Mouse (Mus musculus) CH12.LX (cell line): ENCODE measurements at regions not wholly inside any gene's neighbourhood (a gene's known extent, or its start where the extent isn't known, plus 50 kb on each side); places are given as distances from the start of the nearest gene placed in this dataset.

ENCODE experiments used
- DNase-seq: peaks from one replicate; pipeline ENCODE4 v3.0.0-alpha.2; 2013; ENCODE audit errors: extremely low read depth
- H3K27ac ChIP-seq: 2 replicates; pipeline ENCODE4 v1.5.1; 2012; ENCODE audit warnings: low read depth, mild to moderate bottlenecking, control low read depth, moderate library complexity; ENCODE audit not compliant: insufficient read depth
- H3K27me3 ChIP-seq: replicated peaks from 2 replicates; pipeline ENCODE3; 2012; ENCODE audit warnings: inconsistent platforms
- H3K36me3 ChIP-seq, 2 experiments: replicated peaks in 1 of 2; 2 replicates each; pipeline versions ENCODE3 to v1.6.1; 2012; ENCODE audit warnings: inconsistent platforms in 1 of 2, low read length in 1 of 2, mild to moderate bottlenecking in 1 of 2, mixed read lengths in 1 of 2, moderate library complexity in 1 of 2; ENCODE audit not compliant: control insufficient read depth in 1 of 2, insufficient read depth in 1 of 2
- H3K4me1 ChIP-seq, 2 experiments: 2 replicates each; pipeline ENCODE4 v1.6.1; 2012; ENCODE audit warnings: inconsistent platforms in 1 of 2, moderate library complexity in 1 of 2; ENCODE audit not compliant: insufficient read depth in 2 of 2, control insufficient read depth in 1 of 2
- H3K4me2 ChIP-seq: 2 replicates; pipeline ENCODE4 v1.6.1; 2012; ENCODE audit warnings: low read depth, mild to moderate bottlenecking, control low read depth; ENCODE audit not compliant: poor library complexity, insufficient read depth, severe bottlenecking
- H3K4me3 ChIP-seq, 3 experiments: fragments of 150-350 bp in 1 of 3; sonication (generic) in 1 of 3; replicated peaks in 1 of 3; 2 replicates each; pipeline versions ENCODE3 to v1.5.1; 2011 to 2012; ENCODE audit warnings: low read depth in 2 of 3, low read length in 2 of 3, mild to moderate bottlenecking in 2 of 3, moderate library complexity in 2 of 3, control low read depth in 1 of 3, improper control_type of control experiment in 1 of 3, inconsistent platforms in 1 of 3, mixed read lengths in 1 of 3; ENCODE audit not compliant: poor library complexity in 1 of 3
- H3K79me2 ChIP-seq: replicated peaks from 2 replicates; pipeline ENCODE4 v1.6.1; 2012; ENCODE audit warnings: mild to moderate bottlenecking, moderate library complexity; ENCODE audit not compliant: control insufficient read depth, poor library complexity, insufficient read depth, severe bottlenecking; ENCODE audit errors: extremely low read depth
- H3K9ac ChIP-seq: 2 replicates; pipeline ENCODE4 v1.6.1; 2012; ENCODE audit warnings: low read depth, mild to moderate bottlenecking, control low read depth, moderate library complexity; ENCODE audit not compliant: insufficient read depth
- H3K9me3 ChIP-seq: replicated peaks from 2 replicates; pipeline ENCODE3; 2012; ENCODE audit warnings: low read length, inconsistent platforms, mixed read lengths
- BHLHE40 ChIP-seq: IDR thresholded peaks from 2 replicates; pipeline ENCODE4 v1.6.1; 2011; ENCODE audit warnings: mild to moderate bottlenecking, low read depth, low read length, improper control_type of control experiment
- CTCF ChIP-seq, 2 experiments: IDR thresholded peaks in 1 of 2; conservative IDR thresholded peaks in 1 of 2; 2 replicates each; pipeline ENCODE4 v1.5.1; 2011 to 2012; ENCODE audit warnings: low read depth in 2 of 2, low read length in 2 of 2, improper control_type of control experiment in 1 of 2, inconsistent platforms in 1 of 2, mild to moderate bottlenecking in 1 of 2, moderate library complexity in 1 of 2
- E2F4 ChIP-seq: IDR thresholded peaks from 2 replicates; pipeline ENCODE4 v1.6.1; 2011; ENCODE audit warnings: low read depth, low read length, improper control_type of control experiment; ENCODE audit not compliant: insufficient replicate concordance
- ELF1 ChIP-seq: IDR thresholded peaks from 2 replicates; pipeline ENCODE4 v1.6.1; 2014; ENCODE audit warnings: low read depth, mild to moderate bottlenecking, inconsistent platforms, low read length, improper control_type of control experiment
- ETS1 ChIP-seq: conservative IDR thresholded peaks from 2 replicates; pipeline ENCODE4 v1.6.1; 2012; ENCODE audit warnings: low read depth, mild to moderate bottlenecking, inconsistent platforms, low read length, improper control_type of control experiment, moderate library complexity
- GABPA ChIP-seq: IDR thresholded peaks from 2 replicates; pipeline ENCODE4 v1.6.1; 2012; ENCODE audit warnings: low read depth, low read length, improper control_type of control experiment, inconsistent platforms; ENCODE audit not compliant: insufficient replicate concordance
- HCFC1 ChIP-seq: IDR thresholded peaks from 2 replicates; pipeline ENCODE4 v1.6.1; 2012; ENCODE audit warnings: low read depth, mild to moderate bottlenecking, inconsistent platforms, low read length, improper control_type of control experiment
- IRF4 ChIP-seq: IDR thresholded peaks from 2 replicates; pipeline ENCODE4 v1.6.1; 2014; ENCODE audit warnings: low read depth, mild to moderate bottlenecking, inconsistent platforms, low read length, improper control_type of control experiment
- JUN ChIP-seq: IDR thresholded peaks from 2 replicates; pipeline ENCODE4 v1.6.1; 2011; ENCODE audit warnings: low read depth, mild to moderate bottlenecking, low read length, improper control_type of control experiment, moderate library complexity; ENCODE audit not compliant: insufficient read depth
- MAFK ChIP-seq: IDR thresholded peaks from 2 replicates; pipeline ENCODE4 v1.6.1; 2011; ENCODE audit warnings: low read length, improper control_type of control experiment; ENCODE audit not compliant: insufficient replicate concordance
- MXI1 ChIP-seq: IDR thresholded peaks from 2 replicates; pipeline ENCODE4 v1.6.1; 2011; ENCODE audit warnings: mild to moderate bottlenecking, low read depth, low read length, improper control_type of control experiment
- MYC ChIP-seq: IDR thresholded peaks from 2 replicates; pipeline ENCODE4 v1.6.1; 2011; ENCODE audit warnings: low read depth, mild to moderate bottlenecking, improper control_type of control experiment, low read length
- NELFE ChIP-seq: IDR thresholded peaks from 2 replicates; pipeline ENCODE4 v1.6.1; 2011; ENCODE audit warnings: low read depth, low read length, improper control_type of control experiment
- PAX5 ChIP-seq: IDR thresholded peaks from 2 replicates; pipeline ENCODE4 v1.6.1; 2012; ENCODE audit warnings: low read length, inconsistent platforms, mixed read lengths
- POLR2A ChIP-seq: IDR thresholded peaks from 2 replicates; pipeline ENCODE4 v1.6.1; 2011; ENCODE audit warnings: low read depth, mild to moderate bottlenecking, improper control_type of control experiment, low read length
- POLR2AphosphoS2 ChIP-seq: IDR thresholded peaks from 2 replicates; pipeline ENCODE4 v1.6.1; 2011; ENCODE audit warnings: low read depth, low read length, improper control_type of control experiment
- RCOR1 ChIP-seq: conservative IDR thresholded peaks from 2 replicates; pipeline ENCODE4 v1.6.1; 2012; ENCODE audit warnings: low read depth, mild to moderate bottlenecking, inconsistent platforms, low read length, improper control_type of control experiment
- SIN3A ChIP-seq: IDR thresholded peaks from 2 replicates; pipeline ENCODE4 v1.6.1; 2012; ENCODE audit warnings: low read length, improper control_type of control experiment, inconsistent platforms
- TBP ChIP-seq: conservative IDR thresholded peaks from 2 replicates; pipeline ENCODE4 v1.6.1; 2011; ENCODE audit warnings: low read depth, low read length, improper control_type of control experiment
- TCF12 ChIP-seq: IDR thresholded peaks from 2 replicates; pipeline ENCODE4 v1.6.1; 2014; ENCODE audit warnings: low read depth, mild to moderate bottlenecking, inconsistent platforms, low read length, improper control_type of control experiment
- UBTF ChIP-seq: IDR thresholded peaks from 2 replicates; pipeline ENCODE4 v1.6.1; 2012; ENCODE audit warnings: low read depth, mild to moderate bottlenecking, inconsistent platforms, low read length, improper control_type of control experiment, moderate library complexity
- ZC3H11A ChIP-seq: IDR thresholded peaks from 2 replicates; pipeline ENCODE4 v1.6.1; 2012; ENCODE audit warnings: low read depth, mild to moderate bottlenecking, inconsistent platforms, low read length, improper control_type of control experiment
- ZKSCAN1 ChIP-seq: IDR thresholded peaks from 2 replicates; pipeline ENCODE4 v1.6.1; 2012; ENCODE audit warnings: low read depth, inconsistent platforms, low read length, improper control_type of control experiment, borderline replicate concordance
- ZMIZ1 ChIP-seq: IDR thresholded peaks from 2 replicates; pipeline ENCODE4 v1.6.1; 2012; ENCODE audit warnings: low read depth, mild to moderate bottlenecking, inconsistent platforms, low read length, improper control_type of control experiment
- dilution Hi-C: fragments of 300-500 bp; cut with MboI; formaldehyde crosslinking; loops from 2 replicates; pipeline ENCODE4 v1.14.3; 2020; ENCODE audit warnings: low sequenced_read_pairs; ENCODE audit not compliant: extremely low pct_unique_long_range_greater_than_20kb, extremely low pct_ligation_motif_present
- in situ Hi-C: fragments of 300-500 bp; cut with MboI; formaldehyde crosslinking; loops from 3 replicates; pipeline ENCODE4 v1.14.3; 2019; ENCODE audit warnings: low sequenced_read_pairs, low pct_ligation_motif_present, low pct_unique_long_range_greater_than_20kb, mixed read lengths

GRCm38 (mm10) chr9:22945426-22945955 lies 277.4 kb upstream of the Bmper start:
- H3K4me3 ChIP-seq = no peak overlapping the region
- no peak overlapping the region for H3K9ac ChIP-seq
- peaks cover 0 to 6% of the 10 kb centered on the region in 2 experiments; a peak in 2 of 4 replicates for H3K4me1 ChIP-seq
- H3K9me3 ChIP-seq = no peaks in the 10 kb centered on the region
- dilution Hi-C loops = no loop called here
- no peak overlapping the region for H3K27ac ChIP-seq
- H3K4me2 ChIP-seq = no peak overlapping the region
- H3K27me3 ChIP-seq = no peaks in the 10 kb centered on the region
- H3K79me2 ChIP-seq = no peaks in the 10 kb centered on the region
- TF ChIP-seq POLR2AphosphoS2 (no peak), JUN (no peak), BHLHE40 (no peak), MYC (no peak), UBTF (no peak), POLR2A (no peak), HCFC1 (no peak), PAX5 (no peak), TBP (no peak)
- in situ Hi-C loops = no loop called here
- DNase-seq = no peak
- H3K36me3 ChIP-seq = no peaks in the 10 kb centered on the region

- Histone ChIP-seq H3K4me3 (no peak overlapping the region), H3K9me3 (no peaks in the 10 kb centered on the region), H3K79me2 (no peaks in the 10 kb centered on the region), H3K27me3 (no peaks in the 10 kb centered on the region), H3K27ac (no peak overlapping the region), H3K36me3 (no peaks in the 10 kb centered on the region), H3K4me1 (peaks cover 5 to 10% of the 10 kb centered on the region in 2 experiments; a peak in 3 of 4 replicates), H3K9ac (no peak overlapping the region), H3K4me2 (no peak overlapping the region)
- no peak for DNase-seq
- in situ Hi-C loops (no loop called here), dilution Hi-C loops (no loop called here)
- no peak for TF ChIP-seq ZC3H11A
- TF ChIP-seq MYC = no peak
These were observed 270.1 kb upstream of the Bmper start for GRCm38 (mm10) chr9:22952571-22953442.

GRCm38 (mm10) chr9:22962269-22962815 lies 260.5 kb upstream of the Bmper start:
- no peak overlapping the region for H3K4me3 ChIP-seq
- H3K27me3 ChIP-seq = no peaks in the 10 kb centered on the region
- no peaks in the 10 kb centered on the region for H3K36me3 ChIP-seq
- H3K9me3 ChIP-seq = peaks cover 5% of the 10 kb centered on the region
- peak overlapping the region; percentile 83 for H3K4me2 ChIP-seq
- H3K79me2 ChIP-seq = no peaks in the 10 kb centered on the region
- 0 out of 2 replicates have a peak overlapping the region, but pooled peaks have one; percentile 19 for H3K27ac ChIP-seq
- in situ Hi-C loops = no loop called here
- H3K9ac ChIP-seq = no peak overlapping the region
- DNase-seq = peak; percentile 69
- dilution Hi-C loops = no loop called here
- H3K4me1 ChIP-seq = peaks cover 3 to 13% of the 10 kb centered on the region in 2 experiments; a peak in 3 of 4 replicates
- TF ChIP-seq RCOR1 (no peak), ZKSCAN1 (no peak), ZMIZ1 (no peak), E2F4 (no peak), ETS1 (peak; percentile 49), MXI1 (no peak), GABPA (no peak), MAFK (0 out of 2 replicates have a peak, but pooled peaks have one; percentile 24), CTCF (conservative IDR thresholded peaks at IDR 0.05 in 1 of 2, IDR thresholded peaks at IDR 0.05 in 1 of 2; ENCODE audit: low read depth in 2 of 2, low read length in 2 of 2) (no peak), POLR2A (no peak), NELFE (no peak), ZC3H11A (no peak), IRF4 (peak; percentile 89), ELF1 (no peak), TCF12 (peak; percentile 39; the same call in 1 of the 2 replicates), TBP (no peak), SIN3A (no peak)
